Mouse (Mus musculus): ENCODE data around the gene Tas1r3. TPM values are rescaled to one million over a fixed set of nuclear protein-coding genes. Genes with fewer than 3 reads are reported as not detected.

Tas1r3 gene
- total RNA-seq (2012; rRNA removed), result 0.52 and 0.62 TPM in 2 replicates
- polyA plus RNA-seq (2012; ENCODE audit: insufficient read depth in 1 of 2, insufficient read length in 2 of 2, low read depth in 1 of 2, low replicate concordance in 2 of 2, missing spikeins in 1 of 2), result 10 to 100 TPM in 1 of 2 experiments, 1 to 10 TPM in 1; 1.1 to 54.9 TPM

DNA sequence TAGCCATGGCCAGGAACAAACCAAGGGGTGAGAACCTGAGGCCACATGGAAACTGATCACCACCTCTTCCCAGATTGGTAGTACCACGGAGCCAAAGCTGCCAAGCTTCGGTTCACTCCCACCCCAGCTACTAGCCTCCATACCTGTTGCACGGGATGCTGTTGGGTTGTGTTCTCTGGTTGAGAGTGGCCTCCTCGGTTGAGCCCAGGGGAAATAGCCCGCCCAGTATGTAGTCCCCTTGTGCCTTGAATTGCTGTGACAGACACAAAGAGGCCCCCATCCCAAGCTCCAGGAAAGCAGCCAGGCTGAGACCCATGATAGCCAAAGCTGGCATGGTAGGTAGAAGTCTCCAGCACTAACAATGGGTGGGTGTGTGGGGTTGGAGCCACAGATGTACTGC, at the start of gene Tas1r3:
Gene Tas1r3, minus strand, starts transcription at position 362 of the 400 bp plus-strand sequence.
- H3K27me3 ChIP-seq (ENCODE audit: control insufficient read depth in 1 of 2, insufficient read depth in 2 of 2, low read length in 2 of 2), result no peaks in the 10 kb centered on the region
- TF ChIP-seq MEF2A (IDR thresholded peaks at IDR 0.05; ENCODE audit: extremely low read depth, insufficient replicate concordance, low read depth, low read length, poor library complexity, severe bottlenecking), result no peak
- TF ChIP-seq CTCF (IDR thresholded peaks at IDR 0.05 in 2 of 3, conservative IDR thresholded peaks at IDR 0.05 in 1 of 3; ENCODE audit: control insufficient read depth in 1 of 3, insufficient read depth in 1 of 3, low read depth in 2 of 3, low read length in 3 of 3, poor library complexity in 1 of 3, severe bottlenecking in 1 of 3), result no peak
- TF ChIP-seq MXI1 (IDR thresholded peaks at IDR 0.05; ENCODE audit: low read depth, low read length), result no peak
- no peak for TF ChIP-seq NRF1 (IDR thresholded peaks at IDR 0.05; ENCODE audit: insufficient read depth, low read depth, low read length, poor library complexity, severe bottlenecking)
- TF ChIP-seq USF2 (IDR thresholded peaks at IDR 0.05; ENCODE audit: borderline replicate concordance in 1 of 2, insufficient read depth in 1 of 2, low read depth in 1 of 2, low read length in 2 of 2), result no peak
- no peak for TF ChIP-seq MAX (IDR thresholded peaks at IDR 0.05; ENCODE audit: low read length)
- no peak for TF ChIP-seq RAD21 (IDR thresholded peaks at IDR 0.05; ENCODE audit: low read depth, low read length)
- no peak for TF ChIP-seq HCFC1 (IDR thresholded peaks at IDR 0.05; ENCODE audit: low read depth, low read length)
- TF ChIP-seq CHD1 (IDR thresholded peaks at IDR 0.05; ENCODE audit: low read depth, low read length), result no peak
- no peak for TF ChIP-seq SIN3A (IDR thresholded peaks at IDR 0.05; ENCODE audit: low read length)
- no peak for TF ChIP-seq MYC (IDR thresholded peaks at IDR 0.05; ENCODE audit: low read depth, low read length)
- no peaks in the 10 kb centered on the region for H3K9me3 ChIP-seq (replicated peaks; ENCODE audit: insufficient read depth, low read length)
- no peak for DNase-seq (ENCODE audit: low read depth, low spot score)
- no peaks in the 10 kb centered on the region for H3K79me2 ChIP-seq (ENCODE audit: control insufficient read depth, insufficient read depth, low read length, poor library complexity)
- H3K27ac ChIP-seq (ENCODE audit: control insufficient read depth, low read depth, low read length), result no peak within 1 kb of the TSS
- no peaks in the 10 kb centered on the region; a peak in 1 of 4 replicates for H3K36me3 ChIP-seq (ENCODE audit: control insufficient read depth in 1 of 2, insufficient read depth in 2 of 2, low read length in 2 of 2)
- peaks cover 3% of the 10 kb centered on the region in 2 experiments; a peak in 2 of 4 replicates for H3K4me1 ChIP-seq (ENCODE audit: control insufficient read depth in 1 of 2, insufficient read depth in 2 of 2, low read length in 2 of 2)
- no peak within 1 kb of the TSS for H3K9ac ChIP-seq (ENCODE audit: control insufficient read depth, low read depth, low read length, poor library complexity, severe bottlenecking)
- no peak within 1 kb of the TSS for H3K4me3 ChIP-seq (ENCODE audit: control insufficient read depth in 1 of 2, insufficient read depth in 1 of 2, low read depth in 2 of 2, low read length in 2 of 2)

DNA sequence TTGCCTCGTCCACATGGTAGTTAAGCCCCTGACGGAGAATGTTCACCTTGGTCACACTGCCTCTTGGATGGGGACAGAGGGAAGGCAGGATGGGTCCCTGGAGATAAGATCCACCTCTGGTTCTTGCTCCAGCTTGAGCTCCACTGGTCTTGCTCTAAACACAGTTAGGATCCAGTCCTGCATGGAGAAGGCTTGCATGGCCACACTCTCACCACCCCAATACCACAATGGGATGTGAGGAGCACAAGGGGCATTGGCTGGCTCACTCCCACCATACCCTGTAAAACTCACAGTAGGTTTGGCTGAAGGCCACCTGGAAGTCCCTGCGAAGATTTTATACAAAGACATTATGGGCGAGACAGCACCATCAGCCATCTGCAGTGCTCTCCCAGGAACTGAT, 45.6 kb upstream of the Tas1r3 start:
- no peaks in the 10 kb centered on the region for H3K79me2 ChIP-seq (ENCODE audit: control insufficient read depth, insufficient read depth, low read length, poor library complexity)
- DNase-seq (ENCODE audit: low read depth, low spot score), result no peak
- H3K27me3 ChIP-seq (ENCODE audit: control insufficient read depth in 1 of 2, insufficient read depth in 2 of 2, low read length in 2 of 2), result no peaks in the 10 kb centered on the region
- H3K9me3 ChIP-seq (replicated peaks; ENCODE audit: insufficient read depth, low read length), result no peaks in the 10 kb centered on the region
- no peak overlapping the region for H3K27ac ChIP-seq (ENCODE audit: control insufficient read depth, low read depth, low read length)
- H3K4me1 ChIP-seq (ENCODE audit: control insufficient read depth in 1 of 2, insufficient read depth in 2 of 2, low read length in 2 of 2), result no peaks in the 10 kb centered on the region
- TF ChIP-seq POLR2A (IDR thresholded peaks at IDR 0.05; ENCODE audit: control insufficient read depth in 1 of 2, insufficient read depth in 1 of 2, low read depth in 1 of 2, low read length in 2 of 2, poor library complexity in 1 of 2), result no peak
- TF ChIP-seq MAFK (IDR thresholded peaks at IDR 0.05; ENCODE audit: borderline replicate concordance, low read depth, low read length), result no peak
- TF ChIP-seq BHLHE40 (IDR thresholded peaks at IDR 0.05; ENCODE audit: borderline replicate concordance, low read depth, low read length), result no peak
- no peak for TF ChIP-seq NRF1 (IDR thresholded peaks at IDR 0.05; ENCODE audit: insufficient read depth, low read depth, low read length, poor library complexity, severe bottlenecking)
- no peak for TF ChIP-seq ZMIZ1 (IDR thresholded peaks at IDR 0.05; ENCODE audit: low read depth, low read length)
- no peak for TF ChIP-seq TBP (IDR thresholded peaks at IDR 0.05; ENCODE audit: low read depth, low read length)
- no peak for TF ChIP-seq POLR2AphosphoS5 (IDR thresholded peaks at IDR 0.05; ENCODE audit: borderline replicate concordance, low read depth, low read length)
- TF ChIP-seq CHD1 (IDR thresholded peaks at IDR 0.05; ENCODE audit: low read depth, low read length), result no peak
- no peak for TF ChIP-seq EP300 (IDR thresholded peaks at IDR 0.05; ENCODE audit: low read depth in 1 of 2, low read length in 2 of 2)
- no peak for TF ChIP-seq POLR2AphosphoS2 (IDR thresholded peaks at IDR 0.05; ENCODE audit: low read length)
- H3K36me3 ChIP-seq (ENCODE audit: control insufficient read depth in 1 of 2, insufficient read depth in 2 of 2, low read length in 2 of 2), result no peaks in the 10 kb centered on the region; a peak in 1 of 4 replicates
- no peak overlapping the region for H3K9ac ChIP-seq (ENCODE audit: control insufficient read depth, low read depth, low read length, poor library complexity, severe bottlenecking)
- H3K4me3 ChIP-seq (ENCODE audit: control insufficient read depth in 1 of 2, insufficient read depth in 1 of 2, low read depth in 2 of 2, low read length in 2 of 2), result no peak overlapping the region

All from MEL (cell line).